Mouse (Mus musculus): ENCODE results near the gene P4htm. TPM values are rescaled to one million over a fixed set of nuclear protein-coding genes. Genes with fewer than 3 reads are reported as not detected.

Gene P4htm
- polyA plus RNA-seq, 1 experiment from 2014 or later: 6.7 TPM

DNA sequence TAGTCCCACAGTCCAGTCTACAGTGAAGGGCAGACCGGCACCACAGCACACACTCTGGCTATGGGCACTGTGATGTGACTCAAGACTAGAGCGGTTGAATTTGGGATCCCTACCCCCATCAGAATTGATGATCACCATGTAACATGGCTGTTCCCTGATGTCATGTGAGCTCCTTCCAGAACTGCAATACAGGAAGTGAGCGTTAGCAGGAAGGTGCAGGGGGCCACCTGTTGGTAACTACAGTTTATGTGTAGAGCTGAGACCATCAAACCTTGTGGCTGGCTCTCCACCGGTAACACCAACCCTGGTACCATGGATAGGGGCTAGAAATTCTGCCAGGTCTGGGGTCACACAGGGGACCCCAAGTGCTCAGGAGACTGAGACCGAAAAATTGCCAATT, 8.2 kb downstream of the P4htm start:
- H3K9ac ChIP-seq (ENCODE audit: low read depth, low read length): no peak overlapping the region
- H3K27ac ChIP-seq (ENCODE audit: low read depth, low read length): peak overlapping the region; percentile 98
- ATAC-seq (ENCODE audit: low FRiP score) (no peak), DNase-seq (ENCODE audit: low spot score) (peak; percentile 14)
- H3K4me1 ChIP-seq (replicated peaks; ENCODE audit: control insufficient read depth, insufficient read depth, low read length): peaks cover 19% of the 10 kb centered on the region
- 81% methylated on average over 5 of the region's 5 CpGs for WGBS
- no peaks in the 10 kb centered on the region for H3K27me3 ChIP-seq (ENCODE audit: control insufficient read depth, insufficient read depth, low read length)
- no peak overlapping the region for H3K4me3 ChIP-seq (ENCODE audit: low read depth, low read length)
- no peaks in the 10 kb centered on the region for H3K9me3 ChIP-seq (ENCODE audit: control insufficient read depth, low read length)
- no peak overlapping the region for H3K4me2 ChIP-seq (replicated peaks; ENCODE audit: low read depth, low read length)
- H3K36me3 ChIP-seq (ENCODE audit: control insufficient read depth, insufficient read depth, low read length): no peaks in the 10 kb centered on the region

DNA sequence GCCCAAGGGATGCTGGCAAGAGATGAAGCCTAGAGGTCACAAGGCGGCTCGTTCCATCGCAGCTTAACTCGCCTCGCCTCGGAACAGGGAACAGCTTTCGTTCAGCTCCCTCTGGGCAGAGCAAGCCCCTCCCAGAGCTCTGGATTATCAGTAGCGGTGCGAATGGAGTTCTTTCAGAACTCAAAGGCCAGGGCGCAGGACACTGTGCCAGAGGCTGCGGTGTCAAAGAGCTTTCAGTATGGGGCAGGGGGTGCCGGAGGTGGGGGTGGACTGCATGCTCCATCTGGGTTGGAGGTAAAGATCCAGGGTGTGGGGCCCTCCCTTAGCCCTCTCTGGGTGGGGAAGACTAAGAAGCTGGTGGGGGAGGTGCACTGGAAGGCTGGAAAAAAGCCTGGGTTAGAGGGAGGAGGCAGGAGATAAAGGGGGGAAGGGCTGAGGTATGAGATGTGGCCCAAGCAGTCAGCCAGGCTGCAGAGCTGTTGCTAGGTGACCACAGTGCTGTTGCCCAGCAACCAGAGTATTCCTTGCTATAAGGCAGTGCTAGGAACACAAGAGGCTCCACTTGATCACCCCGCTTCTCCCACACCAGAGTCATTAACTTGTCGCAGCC, 9.8 kb downstream of the P4htm start:
- ATAC-seq (ENCODE audit: low FRiP score): peak; percentile 98
- Histone ChIP-seq H3K4me2 (replicated peaks; ENCODE audit: low read depth, low read length) (peak overlapping the region; percentile 45), H3K36me3 (ENCODE audit: control insufficient read depth, insufficient read depth, low read length) (no peaks in the 10 kb centered on the region), H3K4me1 (replicated peaks; ENCODE audit: control insufficient read depth, insufficient read depth, low read length) (peaks cover 19% of the 10 kb centered on the region), H3K4me3 (ENCODE audit: low read depth, low read length) (peak overlapping the region; percentile 15; the same call in 1 of the 2 replicates), H3K27ac (ENCODE audit: low read depth, low read length) (peak overlapping the region; percentile 98), H3K9me3 (ENCODE audit: control insufficient read depth, low read length) (no peaks in the 10 kb centered on the region), H3K27me3 (ENCODE audit: control insufficient read depth, insufficient read depth, low read length) (no peaks in the 10 kb centered on the region), H3K9ac (ENCODE audit: low read depth, low read length) (peak overlapping the region; percentile 29)
- WGBS: under 1% methylated on average over 14 of the region's 14 CpGs
- DNase-seq (ENCODE audit: low spot score): peak; percentile 94

DNA sequence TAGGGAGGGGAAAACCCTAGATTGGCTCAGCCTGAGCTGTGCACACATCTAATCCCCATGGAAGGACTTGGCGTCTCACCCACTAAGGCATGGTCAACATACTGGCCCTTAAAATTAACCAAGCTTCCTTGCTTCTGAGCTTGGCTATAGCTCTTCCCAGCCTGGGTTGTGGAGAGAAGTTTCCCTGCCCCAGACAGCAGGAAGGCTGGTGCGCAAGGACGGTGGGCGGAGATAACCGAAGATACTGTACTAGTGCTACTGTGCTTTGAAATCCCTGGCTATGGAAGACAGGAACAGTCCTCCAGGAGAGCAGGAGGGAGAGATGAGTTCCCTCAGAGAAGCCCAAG, 18.1 kb downstream of the P4htm start:
- H3K4me3 ChIP-seq (ENCODE audit: low read depth, low read length): peak overlapping the region; percentile 82
- peak overlapping the region; percentile 53 for H3K9ac ChIP-seq (ENCODE audit: low read depth, low read length)
- H3K27me3 ChIP-seq (ENCODE audit: control insufficient read depth, insufficient read depth, low read length): no peaks in the 10 kb centered on the region
- H3K36me3 ChIP-seq (ENCODE audit: control insufficient read depth, insufficient read depth, low read length): peaks cover 4% of the 10 kb centered on the region
- H3K4me2 ChIP-seq (replicated peaks; ENCODE audit: low read depth, low read length): peak overlapping the region; percentile 71
- ATAC-seq (ENCODE audit: low FRiP score): 0 out of 2 replicates have a peak, but pooled peaks have one; percentile 3
- 71% methylated on average over 5 of the region's 5 CpGs for whole genome bisulfite sequencing
- H3K9me3 ChIP-seq (ENCODE audit: control insufficient read depth, low read length): no peaks in the 10 kb centered on the region
- H3K4me1 ChIP-seq (replicated peaks; ENCODE audit: control insufficient read depth, insufficient read depth, low read length): peaks cover 11% of the 10 kb centered on the region; the same call in 1 of the 2 replicates
- DNase-seq (ENCODE audit: low spot score): no peak
- H3K27ac ChIP-seq (ENCODE audit: low read depth, low read length): peak overlapping the region; percentile 95

DNA sequence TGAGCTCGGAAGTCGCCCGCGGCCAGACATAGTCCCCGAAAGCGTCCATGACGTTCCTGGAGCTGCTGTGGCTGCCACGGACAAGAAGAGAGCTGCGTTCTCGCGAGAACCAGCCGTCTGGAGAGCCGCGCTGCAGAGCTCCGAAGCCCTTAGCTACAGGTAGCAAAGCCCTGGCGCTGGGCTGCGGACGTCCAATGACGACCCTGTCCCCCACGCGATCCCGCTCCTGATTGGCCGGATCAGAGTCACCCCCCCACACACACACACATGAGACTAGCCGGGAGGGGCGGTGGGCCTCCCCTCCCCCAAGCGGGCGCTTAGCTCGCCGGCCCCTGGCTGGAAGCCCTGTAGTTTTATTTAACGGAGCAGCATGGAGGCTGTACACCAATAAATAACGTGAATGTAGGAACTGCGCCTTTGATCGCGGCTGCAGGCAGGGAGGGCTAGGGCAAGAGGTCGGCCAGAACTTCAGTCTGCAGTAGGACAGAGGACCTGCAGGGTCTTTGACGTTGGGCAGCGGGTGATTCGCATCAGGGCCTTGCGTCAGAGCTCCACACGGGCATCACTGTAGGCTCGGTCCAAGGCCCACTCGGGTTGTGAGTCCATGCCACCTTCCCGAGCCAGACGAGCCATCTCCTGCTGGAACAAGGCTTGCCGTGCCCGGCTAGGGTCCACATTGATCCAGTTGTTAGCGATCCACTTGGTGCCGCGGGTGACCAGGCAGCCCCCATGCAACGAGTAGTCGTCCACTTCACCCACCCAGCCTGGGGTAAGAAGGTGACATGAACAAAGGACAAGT, 18.7 kb downstream of the P4htm start, which contains the start of gene Wdr6:
Wdr6 (minus strand) TSS at position 195 of the 799 bp plus-strand sequence.
- peak within 1 kb of the TSS; percentile 95 for H3K27ac ChIP-seq (ENCODE audit: low read depth, low read length)
- H3K4me2 ChIP-seq (replicated peaks; ENCODE audit: low read depth, low read length): peak within 1 kb of the TSS; percentile 71
- DNase-seq (ENCODE audit: low spot score) (peak; percentile 93), ATAC-seq (ENCODE audit: low FRiP score) (peak; percentile 96)
- WGBS: 5% methylated on average over 51 of the region's 51 CpGs
- peaks cover 11% of the 10 kb centered on the region; the same call in 1 of the 2 replicates for H3K4me1 ChIP-seq (replicated peaks; ENCODE audit: control insufficient read depth, insufficient read depth, low read length)
- H3K9ac ChIP-seq (ENCODE audit: low read depth, low read length): peak within 1 kb of the TSS; percentile 84
- peak within 1 kb of the TSS; percentile 82 for H3K4me3 ChIP-seq (ENCODE audit: low read depth, low read length)
- H3K9me3 ChIP-seq (ENCODE audit: control insufficient read depth, low read length): no peaks in the 10 kb centered on the region
- H3K27me3 ChIP-seq (ENCODE audit: control insufficient read depth, insufficient read depth, low read length): no peaks in the 10 kb centered on the region
- H3K36me3 ChIP-seq (ENCODE audit: control insufficient read depth, insufficient read depth, low read length): peaks cover 4% of the 10 kb centered on the region

DNA sequence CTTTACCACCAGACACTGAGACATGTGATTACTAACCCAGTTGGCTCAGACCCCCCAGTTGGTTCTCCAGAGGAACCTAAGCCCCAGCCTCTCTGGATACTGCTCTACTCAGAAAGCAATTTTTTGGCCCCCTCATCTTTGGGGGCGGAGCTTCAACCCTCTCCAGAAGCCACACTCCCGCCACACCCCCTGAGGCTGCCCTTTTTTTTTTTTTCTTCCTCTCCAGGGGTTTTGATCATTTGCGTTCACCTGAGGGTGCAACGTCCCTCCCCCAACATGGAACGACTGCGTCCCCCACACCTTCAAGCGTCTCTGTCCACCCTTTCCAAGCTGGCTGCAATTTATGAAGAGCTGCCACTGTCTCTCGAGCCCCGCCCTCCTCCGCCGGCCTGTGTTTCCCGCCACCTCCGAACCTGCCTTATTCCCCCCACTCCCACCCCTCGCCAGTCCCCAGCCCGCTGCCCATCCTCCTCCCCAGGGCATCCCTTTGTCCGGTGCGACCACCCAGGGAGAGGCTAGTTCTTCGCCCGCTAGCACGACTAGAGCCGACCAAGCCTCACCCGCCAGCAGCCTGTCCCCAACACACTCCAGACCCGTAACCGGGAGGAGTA, 19.4 kb downstream of the P4htm start:
- Histone ChIP-seq H3K4me3 (ENCODE audit: low read depth, low read length) (peak overlapping the region; percentile 82), H3K9me3 (ENCODE audit: control insufficient read depth, low read length) (no peaks in the 10 kb centered on the region), H3K27ac (ENCODE audit: low read depth, low read length) (peak overlapping the region; percentile 95), H3K27me3 (ENCODE audit: control insufficient read depth, insufficient read depth, low read length) (no peaks in the 10 kb centered on the region), H3K4me2 (replicated peaks; ENCODE audit: low read depth, low read length) (peak overlapping the region; percentile 71), H3K36me3 (ENCODE audit: control insufficient read depth, insufficient read depth, low read length) (peaks cover 5% of the 10 kb centered on the region), H3K4me1 (replicated peaks; ENCODE audit: control insufficient read depth, insufficient read depth, low read length) (peaks cover 11% of the 10 kb centered on the region; the same call in 1 of the 2 replicates), H3K9ac (ENCODE audit: low read depth, low read length) (peak overlapping the region; percentile 84)
- WGBS: 0% methylated on average over 24 of the region's 24 CpGs
- ATAC-seq (ENCODE audit: low FRiP score) (peak; percentile 71), DNase-seq (ENCODE audit: low spot score) (peak; percentile 61)

DNA sequence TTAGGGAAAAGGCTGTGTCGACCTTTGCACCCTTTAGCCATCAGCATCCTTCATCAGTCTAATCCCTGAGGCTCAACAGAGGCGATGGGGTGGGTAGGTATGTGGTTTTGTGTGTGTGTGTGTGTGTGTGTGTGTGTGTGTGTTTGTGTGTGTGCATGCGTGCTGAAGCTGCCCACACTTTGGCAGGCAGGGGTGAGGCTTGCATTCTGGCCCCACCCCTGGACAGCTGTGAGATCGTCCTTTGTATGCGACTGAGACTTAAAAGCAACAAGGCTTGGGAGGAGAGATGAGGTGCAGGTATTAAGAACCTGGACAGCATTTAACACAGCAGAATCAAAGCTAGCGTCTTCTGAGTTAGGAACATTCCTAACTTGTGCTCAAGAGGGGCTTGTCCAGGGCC, 20.4 kb downstream of the P4htm start:
- Histone ChIP-seq H3K4me2 (replicated peaks; ENCODE audit: low read depth, low read length) (peak overlapping the region; percentile 71), H3K27ac (ENCODE audit: low read depth, low read length) (no peak overlapping the region), H3K36me3 (ENCODE audit: control insufficient read depth, insufficient read depth, low read length) (peaks cover 15% of the 10 kb centered on the region), H3K9ac (ENCODE audit: low read depth, low read length) (peak overlapping the region; percentile 84), H3K4me1 (replicated peaks; ENCODE audit: control insufficient read depth, insufficient read depth, low read length) (peaks cover 11% of the 10 kb centered on the region; the same call in 1 of the 2 replicates), H3K27me3 (ENCODE audit: control insufficient read depth, insufficient read depth, low read length) (no peaks in the 10 kb centered on the region), H3K9me3 (ENCODE audit: control insufficient read depth, low read length) (no peaks in the 10 kb centered on the region), H3K4me3 (ENCODE audit: low read depth, low read length) (peak overlapping the region; percentile 82)
- DNase-seq (ENCODE audit: low spot score) (no peak), ATAC-seq (ENCODE audit: low FRiP score) (no peak)
- 55% methylated on average over 6 of the region's 6 CpGs for WGBS

DNA sequence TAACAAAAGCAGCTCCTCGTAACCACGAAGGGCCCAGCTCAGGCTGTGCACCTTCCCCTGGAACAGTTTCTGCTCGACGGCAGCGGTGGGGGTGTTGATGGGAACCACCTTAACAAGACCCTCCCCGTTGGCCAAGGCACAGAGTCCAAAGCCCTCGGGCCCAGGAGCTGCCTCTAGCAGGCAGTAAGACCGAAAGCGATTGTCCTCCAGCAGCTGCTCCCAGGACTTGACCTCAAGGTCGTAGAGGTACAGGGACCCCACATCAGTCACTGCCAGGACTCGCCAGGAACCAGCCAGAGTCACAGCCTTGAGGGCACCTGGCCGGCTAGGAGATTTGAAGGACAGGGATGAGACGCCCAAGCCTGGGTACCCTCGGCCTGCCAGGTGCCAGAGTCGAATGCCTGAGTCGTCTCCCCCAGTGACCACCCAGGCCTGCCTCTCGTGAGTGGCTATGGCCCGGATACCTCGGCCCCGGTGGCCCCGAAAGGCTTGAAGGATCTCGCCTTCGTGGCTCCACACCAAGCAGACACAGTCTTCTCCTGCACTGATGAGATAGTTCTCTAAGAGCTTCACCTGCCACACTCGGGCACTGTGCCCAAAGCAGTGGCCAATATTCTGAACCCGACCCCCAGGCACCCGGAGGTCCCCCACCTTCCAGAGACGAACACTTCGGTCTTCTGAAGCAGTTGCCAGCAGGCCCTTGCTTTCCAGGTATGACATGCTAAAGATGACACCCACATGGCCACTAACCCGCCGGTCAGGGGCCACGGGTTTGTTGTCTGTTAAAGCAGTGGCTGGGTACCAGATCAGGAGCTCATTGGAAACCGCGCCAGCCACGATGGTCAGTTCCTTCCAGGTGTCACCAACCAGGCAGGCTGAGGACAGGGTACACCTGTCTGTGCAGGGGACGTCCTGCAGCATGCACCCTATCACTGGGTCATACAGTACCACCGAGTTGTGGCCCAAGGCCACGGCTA, 21.9 kb downstream of the P4htm start:
- Histone ChIP-seq H3K9me3 (ENCODE audit: control insufficient read depth, low read length) (no peaks in the 10 kb centered on the region), H3K9ac (ENCODE audit: low read depth, low read length) (no peak overlapping the region), H3K27ac (ENCODE audit: low read depth, low read length) (no peak overlapping the region), H3K27me3 (ENCODE audit: control insufficient read depth, insufficient read depth, low read length) (no peaks in the 10 kb centered on the region), H3K36me3 (ENCODE audit: control insufficient read depth, insufficient read depth, low read length) (peaks cover 16% of the 10 kb centered on the region), H3K4me2 (replicated peaks; ENCODE audit: low read depth, low read length) (peak overlapping the region; percentile 14), H3K4me3 (ENCODE audit: low read depth, low read length) (no peak overlapping the region; the same call in 1 of the 2 replicates), H3K4me1 (replicated peaks; ENCODE audit: control insufficient read depth, insufficient read depth, low read length) (peaks cover 13% of the 10 kb centered on the region; the same call in 1 of the 2 replicates)
- 85% methylated on average over 37 of the region's 37 CpGs for WGBS
- ATAC-seq (ENCODE audit: low FRiP score) (no peak), DNase-seq (ENCODE audit: low spot score) (no peak)

DNA sequence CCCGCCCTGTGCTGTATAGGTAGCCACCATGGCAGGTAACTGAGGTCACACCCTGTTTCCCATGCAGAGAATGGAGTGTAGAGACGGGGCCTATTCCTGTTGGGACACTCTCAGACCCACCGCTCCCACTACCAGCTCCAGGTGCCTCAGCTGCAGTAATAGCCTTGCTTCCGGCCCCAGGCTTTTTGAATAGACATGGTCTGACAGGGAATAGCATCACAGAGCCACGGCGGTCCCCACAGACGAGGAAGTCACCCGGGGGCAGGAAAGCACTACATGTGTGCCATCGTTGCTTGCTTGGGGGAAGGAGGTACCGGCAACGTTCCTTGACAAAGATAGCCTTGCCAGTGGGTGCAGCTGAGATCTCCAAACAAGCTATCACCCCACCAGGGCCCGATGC, 22.5 kb downstream of the P4htm start:
- Histone ChIP-seq H3K4me3 (ENCODE audit: low read depth, low read length) (no peak overlapping the region), H3K9ac (ENCODE audit: low read depth, low read length) (no peak overlapping the region)

More for the DNA sequence above, 22.5 kb downstream of the P4htm start:
- peaks cover 16% of the 10 kb centered on the region; the same call in 1 of the 2 replicates for H3K4me1 ChIP-seq (replicated peaks; ENCODE audit: control insufficient read depth, insufficient read depth, low read length)
- no peak overlapping the region for H3K27ac ChIP-seq (ENCODE audit: low read depth, low read length)
- 87% methylated on average over 12 of the region's 12 CpGs for WGBS
- ATAC-seq (ENCODE audit: low FRiP score) (no peak), DNase-seq (ENCODE audit: low spot score) (no peak)
- H3K27me3 ChIP-seq (ENCODE audit: control insufficient read depth, insufficient read depth, low read length): no peaks in the 10 kb centered on the region
- H3K4me2 ChIP-seq (replicated peaks; ENCODE audit: low read depth, low read length): peak overlapping the region; percentile 14; the same call in 1 of the 2 replicates
- H3K9me3 ChIP-seq (ENCODE audit: control insufficient read depth, low read length): no peaks in the 10 kb centered on the region
- H3K36me3 ChIP-seq (ENCODE audit: control insufficient read depth, insufficient read depth, low read length): peaks cover 16% of the 10 kb centered on the region

Measured in hindbrain, embryonic 11.5 days (tissue).